Mouse (Mus musculus): ENCODE measurements at regions not wholly inside any gene's neighbourhood (a gene's known extent, or its start where the extent isn't known, plus 50 kb on each side); places are given as distances from the start of the nearest gene placed in this dataset.

- no peak for ATAC-seq (replicated peaks in 1 of 2; ENCODE audit: insufficient read depth in 1 of 2, low FRiP score in 2 of 2, low TSS enrichment in 1 of 2, low read depth in 1 of 2, poor library complexity in 2 of 2, severe bottlenecking in 2 of 2)
These were observed 58.2 kb upstream of the Supt20 start for GRCm38 (mm10) chr3:54634456-54634855.

Measured in hematopoietic stem cell, adult 5-6 weeks (primary cell).